Mouse (Mus musculus): ENCODE results near the gene Commd1. TPM values are rescaled to one million over a fixed set of nuclear protein-coding genes. Genes with fewer than 3 reads are reported as not detected.

The Commd1 gene
- total and polyA plus RNA-seq, 3 experiments: 102 to 113 TPM; not detected in 1

- H3K27ac ChIP-seq (ENCODE audit: control insufficient read depth, low read depth, low read length): no peak overlapping the region
- H3K4me3 ChIP-seq (ENCODE audit: control insufficient read depth in 1 of 2, insufficient read depth in 1 of 2, low read depth in 2 of 2, low read length in 2 of 2): no peak overlapping the region
- H3K9me3 ChIP-seq (replicated peaks; ENCODE audit: insufficient read depth, low read length): no peaks in the 10 kb centered on the region
- H3K27me3 ChIP-seq (ENCODE audit: control insufficient read depth in 1 of 2, insufficient read depth in 2 of 2, low read length in 2 of 2): no peaks in the 10 kb centered on the region
- peak in 1 of 2 experiments; percentile 12; a peak in 1 of 4 replicates for TF ChIP-seq EP300 (IDR thresholded peaks at IDR 0.05; ENCODE audit: low read depth in 1 of 2, low read length in 2 of 2)
- TF ChIP-seq MAX (IDR thresholded peaks at IDR 0.05; ENCODE audit: low read length): no peak
- TF ChIP-seq POLR2AphosphoS2 (IDR thresholded peaks at IDR 0.05; ENCODE audit: low read length): no peak
- no peak for TF ChIP-seq HCFC1 (IDR thresholded peaks at IDR 0.05; ENCODE audit: low read depth, low read length)
- no peak for TF ChIP-seq MEF2A (IDR thresholded peaks at IDR 0.05; ENCODE audit: extremely low read depth, insufficient replicate concordance, low read depth, low read length, poor library complexity, severe bottlenecking)
- TF ChIP-seq USF2 (IDR thresholded peaks at IDR 0.05; ENCODE audit: borderline replicate concordance in 1 of 2, insufficient read depth in 1 of 2, low read depth in 1 of 2, low read length in 2 of 2): no peak
- TF ChIP-seq NRF1 (IDR thresholded peaks at IDR 0.05; ENCODE audit: insufficient read depth, low read depth, low read length, poor library complexity, severe bottlenecking): no peak
- TF ChIP-seq BHLHE40 (IDR thresholded peaks at IDR 0.05; ENCODE audit: borderline replicate concordance, low read depth, low read length): peak; percentile 88
- no peak for TF ChIP-seq JUND (IDR thresholded peaks at IDR 0.05; ENCODE audit: low read depth, low read length)
- TF ChIP-seq RAD21 (IDR thresholded peaks at IDR 0.05; ENCODE audit: low read depth, low read length): no peak
- no peak for TF ChIP-seq MYC (IDR thresholded peaks at IDR 0.05; ENCODE audit: low read depth, low read length)
- TF ChIP-seq GATA1 (IDR thresholded peaks at IDR 0.05; ENCODE audit: low read depth, low read length): peak; percentile 60; the same call in 1 of the 2 replicates
- no peak for TF ChIP-seq CHD1 (IDR thresholded peaks at IDR 0.05; ENCODE audit: low read depth, low read length)
- TF ChIP-seq POLR2AphosphoS5 (IDR thresholded peaks at IDR 0.05; ENCODE audit: borderline replicate concordance, low read depth, low read length): no peak
- TF ChIP-seq UBTF (IDR thresholded peaks at IDR 0.05; ENCODE audit: borderline replicate concordance, insufficient read depth, low read depth, low read length): no peak
- TF ChIP-seq ZMIZ1 (IDR thresholded peaks at IDR 0.05; ENCODE audit: low read depth, low read length): no peak
- no peak for TF ChIP-seq CTCF (IDR thresholded peaks at IDR 0.05 in 2 of 3, conservative IDR thresholded peaks at IDR 0.05 in 1 of 3; ENCODE audit: control insufficient read depth in 1 of 3, insufficient read depth in 1 of 3, low read depth in 2 of 3, low read length in 3 of 3, poor library complexity in 1 of 3, severe bottlenecking in 1 of 3)
- no peak for TF ChIP-seq KAT2A (conservative IDR thresholded peaks at IDR 0.05; ENCODE audit: low read depth, low read length)
- no peak for TF ChIP-seq TCF12 (IDR thresholded peaks at IDR 0.05; ENCODE audit: low read depth, low read length)
- H3K79me2 ChIP-seq (ENCODE audit: control insufficient read depth, insufficient read depth, low read length, poor library complexity): no peaks in the 10 kb centered on the region
- 0 out of 4 replicates have a peak, but pooled peaks cover 0 to 2% of the 10 kb centered on the region in 2 experiments for H3K4me1 ChIP-seq (ENCODE audit: control insufficient read depth in 1 of 2, insufficient read depth in 2 of 2, low read length in 2 of 2)
- H3K9ac ChIP-seq (ENCODE audit: control insufficient read depth, low read depth, low read length, poor library complexity, severe bottlenecking): no peak overlapping the region
- H3K36me3 ChIP-seq (ENCODE audit: control insufficient read depth in 1 of 2, insufficient read depth in 2 of 2, low read length in 2 of 2): peaks cover 0 to 4% of the 10 kb centered on the region in 2 experiments; a peak in 1 of 4 replicates
- no peak for DNase-seq (ENCODE audit: low read depth, low spot score)
These were observed 62.8 kb downstream of the Commd1 start for GRCm38 (mm10) chr11:22919336-22919735.

GRCm38 (mm10) chr11:22917786-22918185, 64.4 kb downstream of the Commd1 start:
- H3K4me1 ChIP-seq (ENCODE audit: control insufficient read depth in 1 of 2, insufficient read depth in 2 of 2, low read length in 2 of 2): peaks cover 0 to 2% of the 10 kb centered on the region in 2 experiments; a peak in 1 of 4 replicates
- TF ChIP-seq CHD1 (IDR thresholded peaks at IDR 0.05; ENCODE audit: low read depth, low read length) (no peak), TAL1 (IDR thresholded peaks at IDR 0.05; ENCODE audit: low read length) (no peak), E2F4 (IDR thresholded peaks at IDR 0.05; ENCODE audit: borderline replicate concordance, low read depth, low read length) (no peak), GABPA (IDR thresholded peaks at IDR 0.05; ENCODE audit: low read depth, low read length) (no peak), POLR2A (IDR thresholded peaks at IDR 0.05; ENCODE audit: control insufficient read depth in 1 of 2, insufficient read depth in 1 of 2, low read depth in 1 of 2, low read length in 2 of 2, poor library complexity in 1 of 2) (no peak), SMC3 (IDR thresholded peaks at IDR 0.05; ENCODE audit: low read depth, low read length) (no peak), USF2 (IDR thresholded peaks at IDR 0.05; ENCODE audit: borderline replicate concordance in 1 of 2, insufficient read depth in 1 of 2, low read depth in 1 of 2, low read length in 2 of 2) (no peak)
- no peaks in the 10 kb centered on the region for H3K27me3 ChIP-seq (ENCODE audit: control insufficient read depth in 1 of 2, insufficient read depth in 2 of 2, low read length in 2 of 2)
- H3K27ac ChIP-seq (ENCODE audit: control insufficient read depth, low read depth, low read length): no peak overlapping the region
- H3K36me3 ChIP-seq (ENCODE audit: control insufficient read depth in 1 of 2, insufficient read depth in 2 of 2, low read length in 2 of 2): peaks cover 0 to 4% of the 10 kb centered on the region in 2 experiments; a peak in 1 of 4 replicates
- H3K9me3 ChIP-seq (replicated peaks; ENCODE audit: insufficient read depth, low read length): no peaks in the 10 kb centered on the region
- H3K79me2 ChIP-seq (ENCODE audit: control insufficient read depth, insufficient read depth, low read length, poor library complexity): no peaks in the 10 kb centered on the region
- DNase-seq (ENCODE audit: low read depth, low spot score): no peak
- no peak overlapping the region for H3K4me3 ChIP-seq (ENCODE audit: control insufficient read depth in 1 of 2, insufficient read depth in 1 of 2, low read depth in 2 of 2, low read length in 2 of 2)
- no peak overlapping the region for H3K9ac ChIP-seq (ENCODE audit: control insufficient read depth, low read depth, low read length, poor library complexity, severe bottlenecking)
